In genomic region chr3:117839867-117840545, GRCm38 (mm10) we compare ENCODE assay signal across 17 mouse cellular contexts. TPM values are rescaled to one million over a fixed set of nuclear protein-coding genes. Genes with fewer than 3 reads are reported as not detected.
DNase-seq lines count a peak whose midpoint lies in the region; ATAC-seq and TF ChIP-seq lines count a peak whose summit lies in the region.
"Had no signal": no experiment of that assay in that cellular context is flagged by ENCODE, and none has a peak within 500 bp of the region (broad histone marks: within the 10 kb centered on the region; RNA-seq: fewer than 3 reads in every experiment).

No protein-coding gene starts in this region.

- H3K4me1 ChIP-seq in forebrain, embryonic 15.5 days = peaks cover 7% of the 10 kb centered on the region; the same call in 1 of the 2 replicates
- H3K4me1 ChIP-seq in forebrain, embryonic 11.5 days (replicated peaks; ENCODE audit: control insufficient read depth, insufficient read depth, low read length) = no peaks in the 10 kb centered on the region
- peaks cover 9% of the 10 kb centered on the region for H3K4me1 ChIP-seq in embryonic fibroblast, embryonic 13.5 days (ENCODE audit: control insufficient read depth, insufficient read depth, low read length)
- H3K4me1 ChIP-seq: heart, embryonic 13.5 days; neural tube, embryonic 12.5 days had no signal

- 44% methylated on average over 12 of the region's 12 CpGs for WGBS in forebrain, embryonic 15.5 days
- 85% methylated on average over 12 of the region's 12 CpGs for WGBS in forebrain, embryonic 11.5 days

- DNase-seq in forebrain, embryonic 11.5 days (ENCODE audit: low spot score) = no peak
- peak; percentile 49 to 52 for DNase-seq in left cerebral cortex, postnatal 14 days (ENCODE audit: low spot score in 2 of 2)
- no peak for DNase-seq in left cerebral cortex, postnatal 36 days (ENCODE audit: low spot score in 2 of 2)
- peak; percentile 32 for DNase-seq in right cerebral cortex, postnatal 4 days
- no peak for DNase-seq in liver
- DNase-seq: adrenal gland, postnatal 10 days; cerebellum, adult 8-10 months; embryo, embryonic 11 days; heart, postnatal 36 days; kidney, adult 2 months; kidney, postnatal 25 days; thymus, adult 2 months had no signal

- H3K27me3 ChIP-seq in forebrain, embryonic 15.5 days = no peaks in the 10 kb centered on the region
- no peaks in the 10 kb centered on the region for H3K27me3 ChIP-seq in forebrain, embryonic 11.5 days (ENCODE audit: control insufficient read depth, insufficient read depth, low read length)
- H3K27me3 ChIP-seq: heart, embryonic 13.5 days; neural tube, embryonic 12.5 days had no signal

- no peak for TF ChIP-seq POLR2A in embryonic fibroblast, embryonic 13.5 days (IDR thresholded peaks at IDR 0.05; ENCODE audit: low read depth, low read length)

- H3K4me2 ChIP-seq in forebrain, embryonic 15.5 days (replicated peaks) = no peak overlapping the region
- no peak overlapping the region for H3K4me2 ChIP-seq in forebrain, embryonic 11.5 days (ENCODE audit: low read depth, low read length, severe bottlenecking)
- H3K4me2 ChIP-seq: heart, embryonic 13.5 days; neural tube, embryonic 12.5 days had no signal

- no peak overlapping the region for H3K4me3 ChIP-seq in forebrain, embryonic 15.5 days
- no peak overlapping the region for H3K4me3 ChIP-seq in forebrain, embryonic 11.5 days (ENCODE audit: low read depth, low read length)
- H3K4me3 ChIP-seq in embryonic fibroblast, embryonic 13.5 days (ENCODE audit: insufficient read depth, low read length) = no peak overlapping the region
- H3K4me3 ChIP-seq: erythroblast, embryonic 14.5 days; heart, embryonic 13.5 days; neural tube, embryonic 12.5 days had no signal

- H3K9me3 ChIP-seq in forebrain, embryonic 15.5 days = no peaks in the 10 kb centered on the region
- H3K9me3 ChIP-seq in forebrain, embryonic 11.5 days (ENCODE audit: control insufficient read depth, low read length) = no peaks in the 10 kb centered on the region
- H3K9me3 ChIP-seq: heart, embryonic 13.5 days; neural tube, embryonic 12.5 days had no signal

- no peaks in the 10 kb centered on the region for H3K36me3 ChIP-seq in forebrain, embryonic 15.5 days
- H3K36me3 ChIP-seq in forebrain, embryonic 11.5 days (ENCODE audit: control insufficient read depth, insufficient read depth, low read length) = no peaks in the 10 kb centered on the region
- H3K36me3 ChIP-seq: neural tube, embryonic 12.5 days had no signal

- no peak overlapping the region for H3K9ac ChIP-seq in forebrain, embryonic 15.5 days (replicated peaks)
- no peak overlapping the region for H3K9ac ChIP-seq in forebrain, embryonic 11.5 days (ENCODE audit: low read length)
- H3K9ac ChIP-seq: heart, embryonic 13.5 days; neural tube, embryonic 12.5 days had no signal

- intact Hi-C loops in left cerebral cortex, postnatal 14 days (cut with DNase I) = loop anchor here (10.0 kb wide), 1 partner anchor 125 kb away; no protein-coding TSS in a partner anchor
- intact Hi-C loops in left cerebral cortex, postnatal 36 days (cut with DNase I) = no loop called here

- peak overlapping the region; percentile 82 for H3K27ac ChIP-seq in forebrain, embryonic 15.5 days (replicated peaks)
- H3K27ac ChIP-seq in forebrain, embryonic 11.5 days (ENCODE audit: low read depth, low read length) = no peak overlapping the region
- peak overlapping the region; percentile 50; the same call in 1 of the 2 replicates for H3K27ac ChIP-seq in embryonic fibroblast, embryonic 13.5 days (ENCODE audit: insufficient read depth, low read length)
- H3K27ac ChIP-seq: heart, embryonic 13.5 days; neural tube, embryonic 12.5 days had no signal

- ATAC-seq in forebrain, embryonic 15.5 days (replicated peaks) = peak; percentile 77; the same call in 1 of the 2 replicates
- ATAC-seq in forebrain, embryonic 11.5 days (replicated peaks; ENCODE audit: low FRiP score) = no peak

- no peak for TF ChIP-seq CTCF in embryonic fibroblast, embryonic 13.5 days (IDR thresholded peaks at IDR 0.05; ENCODE audit: borderline replicate concordance, insufficient read depth, low read length)

RNA-seq across cellular contexts. Expression of gene Snx7, which starts 28.7 kb away (rescaled TPM):
- 15.2 and 17.8 TPM in 2 replicates for polyA plus RNA-seq in forebrain, embryonic 15.5 days (2015; fragmentation: Nextera tagmentation; extraction: Ambion mirVana)
- 14.5 TPM in 2 replicates for polyA plus RNA-seq in forebrain, embryonic 11.5 days (2014; fragmentation: Nextera tagmentation; extraction: Ambion mirVana)
- 10 to 100 TPM; 29.4 to 29.7 TPM for total RNA-seq in left cerebral cortex, postnatal 14 days (2021)
- total RNA-seq in left cerebral cortex, postnatal 36 days (2021) = 10 to 100 TPM; 22.2 to 22.7 TPM
- 147 and 185 TPM in 2 replicates for polyA plus RNA-seq in embryonic fibroblast, embryonic 13.5 days (2011; ENCODE audit: insufficient read length, low read depth, missing spikeins)

Comparison
In these comparisons a context has a peak if more than half of its experiments do, and no peak if none do; other contexts are left out.
1. DNase-seq: peak in left cerebral cortex, postnatal 14 days (2 of 2) and right cerebral cortex, postnatal 4 days (single experiment); none in forebrain, embryonic 11.5 days (single experiment), left cerebral cortex, postnatal 36 days (0 of 2) and liver (single experiment).